Mouse (Mus musculus): ENCODE data around the gene Hsd11b2. TPM values are rescaled to one million over a fixed set of nuclear protein-coding genes. Genes with fewer than 3 reads are reported as not detected.

The Hsd11b2 gene
- polyA plus RNA-seq, 1 experiment from 2014 or later, result 0.15 TPM

GRCm38 (mm10) chr8:105488082-105488481 lies 30.5 kb upstream of the Hsd11b2 start:
- no peak for ATAC-seq (replicated peaks; ENCODE audit: insufficient number of reproducible peaks, insufficient read depth, low FRiP score, low read depth)
- Histone ChIP-seq H3K27me3 (no peaks in the 10 kb centered on the region), H3K36me3 (0 out of 2 replicates have a peak, but pooled peaks cover 2% of the 10 kb centered on the region), H3K4me2 (no peak overlapping the region), H3K4me3 (no peak overlapping the region), H3K9ac (no peak overlapping the region), H3K9me3 (replicated peaks) (no peaks in the 10 kb centered on the region), H3K4me1 (replicated peaks) (peaks cover 7% of the 10 kb centered on the region), H3K27ac (no peak overlapping the region)
- 64% methylated on average over 3 of the region's 3 CpGs for WGBS

- Histone ChIP-seq H3K36me3 (no peaks in the 10 kb centered on the region), H3K4me2 (no peak overlapping the region), H3K9ac (no peak overlapping the region), H3K4me1 (replicated peaks) (peaks cover 7% of the 10 kb centered on the region), H3K9me3 (replicated peaks) (no peaks in the 10 kb centered on the region), H3K27me3 (no peaks in the 10 kb centered on the region), H3K4me3 (no peak overlapping the region), H3K27ac (no peak overlapping the region)
- no peak for ATAC-seq (replicated peaks; ENCODE audit: insufficient number of reproducible peaks, insufficient read depth, low FRiP score, low read depth)
- WGBS, result 51% methylated on average over 1 of the region's 1 CpGs
Observed at GRCm38 (mm10) chr8:105489281-105489680, 29.3 kb upstream of the Hsd11b2 start.

DNA sequence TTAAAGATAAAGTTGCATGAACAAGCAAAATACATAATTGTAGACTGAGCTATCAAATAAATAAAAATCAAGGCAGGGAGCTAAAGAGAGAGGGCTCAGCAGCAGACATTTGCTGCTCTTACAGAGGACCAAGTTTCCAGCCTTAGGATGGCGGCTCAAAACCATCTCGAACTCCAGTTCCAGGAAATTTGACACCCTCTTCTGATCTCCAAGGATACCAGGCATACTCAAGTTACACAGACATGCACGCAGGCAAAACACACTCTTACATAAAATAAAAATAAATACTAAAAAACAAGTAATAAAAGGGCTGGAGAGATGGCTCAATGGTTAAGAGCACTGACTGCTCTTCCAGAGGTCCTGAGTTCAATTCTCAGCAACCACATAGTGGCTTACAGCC lies 25.1 kb upstream of the Hsd11b2 start:
- 38% methylated on average over 3 of the region's 3 CpGs for whole genome bisulfite sequencing
- Histone ChIP-seq H3K9me3 (replicated peaks) (no peaks in the 10 kb centered on the region), H3K9ac (no peak overlapping the region), H3K27me3 (no peaks in the 10 kb centered on the region), H3K4me2 (no peak overlapping the region), H3K36me3 (no peaks in the 10 kb centered on the region), H3K27ac (no peak overlapping the region), H3K4me1 (replicated peaks) (peaks cover 22% of the 10 kb centered on the region), H3K4me3 (no peak overlapping the region)
- ATAC-seq (replicated peaks; ENCODE audit: insufficient number of reproducible peaks, insufficient read depth, low FRiP score, low read depth), result no peak

GRCm38 (mm10) chr8:105494566-105494965 lies 24.0 kb upstream of the Hsd11b2 start:
- Histone ChIP-seq H3K9me3 (replicated peaks) (no peaks in the 10 kb centered on the region), H3K4me3 (no peak overlapping the region), H3K9ac (no peak overlapping the region), H3K27me3 (no peaks in the 10 kb centered on the region), H3K4me1 (replicated peaks) (peaks cover 22% of the 10 kb centered on the region), H3K36me3 (no peaks in the 10 kb centered on the region), H3K27ac (peak overlapping the region; percentile 63; the same call in 1 of the 2 replicates), H3K4me2 (no peak overlapping the region)
- no peak for ATAC-seq (replicated peaks; ENCODE audit: insufficient number of reproducible peaks, insufficient read depth, low FRiP score, low read depth)
- 78% methylated on average over 3 of the region's 3 CpGs for WGBS

- Histone ChIP-seq H3K9me3 (replicated peaks) (no peaks in the 10 kb centered on the region), H3K4me3 (peak overlapping the region; percentile 75), H3K9ac (peak overlapping the region; percentile 73; the same call in 1 of the 2 replicates), H3K4me1 (replicated peaks) (peaks cover 18% of the 10 kb centered on the region), H3K27ac (peak overlapping the region; percentile 63), H3K36me3 (no peaks in the 10 kb centered on the region), H3K4me2 (peak overlapping the region; percentile 79), H3K27me3 (no peaks in the 10 kb centered on the region)
- 49% methylated on average over 17 of the region's 17 CpGs for WGBS
- ATAC-seq (replicated peaks; ENCODE audit: insufficient number of reproducible peaks, insufficient read depth, low FRiP score, low read depth), result no peak
Observed at GRCm38 (mm10) chr8:105495350-105496302, 22.9 kb upstream of the Hsd11b2 start.

DNA sequence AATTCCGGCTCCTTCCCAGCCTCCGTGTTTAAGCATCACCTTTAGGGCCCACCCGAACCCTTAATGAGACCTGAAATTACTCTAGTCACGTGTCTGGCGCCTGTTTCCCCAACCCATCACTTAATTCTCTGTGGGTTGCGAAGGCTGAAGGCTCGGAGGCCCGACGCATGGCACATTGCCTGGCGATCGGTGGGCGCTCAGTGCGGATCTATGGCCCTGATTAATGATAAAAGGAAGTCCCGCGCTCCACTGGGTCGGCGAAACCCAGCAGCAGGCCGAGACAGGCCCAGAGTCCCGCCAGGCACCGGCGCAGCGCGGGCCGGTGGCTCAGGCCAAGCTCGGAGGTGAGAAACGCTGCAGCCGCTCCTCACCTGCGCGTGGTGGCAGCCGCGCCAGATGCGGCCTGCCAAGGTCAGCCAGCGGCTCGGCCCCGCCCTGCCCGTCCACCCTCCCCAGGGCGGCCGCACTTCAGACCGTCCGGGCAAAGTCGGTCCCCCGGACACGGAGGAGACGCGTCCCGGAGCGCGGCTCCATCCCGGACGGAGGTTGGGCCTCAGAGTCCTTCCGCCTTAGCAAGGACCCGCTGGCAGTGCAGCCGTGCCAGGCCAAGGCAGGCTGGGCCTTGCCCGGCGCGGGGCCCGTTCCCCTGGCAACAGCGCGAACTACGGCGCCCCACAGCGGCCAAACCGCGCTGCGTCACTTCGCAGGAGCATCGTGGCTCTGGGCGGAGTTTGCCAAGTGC lies 21.9 kb upstream of the Hsd11b2 start, which contains the start of gene Zdhhc1:
Zdhhc1 (minus strand) TSS at position 464 of the 742 bp plus-strand sequence.
- Histone ChIP-seq H3K36me3 (no peaks in the 10 kb centered on the region), H3K27me3 (no peaks in the 10 kb centered on the region), H3K4me2 (peak within 1 kb of the TSS; percentile 79), H3K9ac (peak within 1 kb of the TSS; percentile 73), H3K27ac (peak within 1 kb of the TSS; percentile 63), H3K4me1 (replicated peaks) (peaks cover 15% of the 10 kb centered on the region), H3K9me3 (replicated peaks) (no peaks in the 10 kb centered on the region), H3K4me3 (peak within 1 kb of the TSS; percentile 75)
- ATAC-seq (replicated peaks; ENCODE audit: insufficient number of reproducible peaks, insufficient read depth, low FRiP score, low read depth), result peak; percentile 85
- WGBS, result under 1% methylated on average over 62 of the region's 68 CpGs

GRCm38 (mm10) chr8:105499787-105500186 lies 18.8 kb upstream of the Hsd11b2 start:
- Histone ChIP-seq H3K27me3 (no peaks in the 10 kb centered on the region), H3K4me3 (peak overlapping the region; percentile 12), H3K4me2 (0 out of 2 replicates have a peak overlapping the region, but pooled peaks have one; percentile 7), H3K27ac (no peak overlapping the region), H3K4me1 (replicated peaks) (peaks cover 15% of the 10 kb centered on the region), H3K9me3 (replicated peaks) (no peaks in the 10 kb centered on the region), H3K36me3 (no peaks in the 10 kb centered on the region), H3K9ac (no peak overlapping the region)
- WGBS, result 59% methylated on average over 12 of the region's 12 CpGs
- no peak for ATAC-seq (replicated peaks; ENCODE audit: insufficient number of reproducible peaks, insufficient read depth, low FRiP score, low read depth)

DNA sequence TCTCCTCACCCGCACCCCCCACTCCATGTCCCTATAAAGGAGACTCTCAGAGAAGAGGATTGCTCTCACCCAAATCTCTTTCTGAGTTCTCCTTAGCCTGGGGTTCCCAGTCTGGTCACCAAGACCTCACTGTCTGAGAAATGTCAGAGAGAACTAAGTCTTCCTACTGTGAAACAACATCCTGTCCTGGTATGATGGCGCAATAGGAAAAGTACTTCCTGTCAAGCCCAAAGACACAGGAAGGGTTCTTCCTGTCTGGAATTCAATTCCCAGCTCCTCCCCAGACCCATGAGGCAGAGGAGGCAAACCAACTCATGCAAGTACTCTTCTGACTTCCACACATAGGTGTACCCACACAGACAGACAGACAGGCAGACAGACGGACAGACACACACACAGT lies 13.9 kb upstream of the Hsd11b2 start:
- H3K9ac ChIP-seq, result no peak overlapping the region
- peak; percentile 27; the same call in 1 of the 2 replicates for ATAC-seq (replicated peaks; ENCODE audit: insufficient number of reproducible peaks, insufficient read depth, low FRiP score, low read depth)
- H3K27ac ChIP-seq, result peak overlapping the region; percentile 63
- no peaks in the 10 kb centered on the region for H3K36me3 ChIP-seq
- peaks cover 4% of the 10 kb centered on the region for H3K4me1 ChIP-seq (replicated peaks)
- H3K9me3 ChIP-seq (replicated peaks), result no peaks in the 10 kb centered on the region
- no peak overlapping the region for H3K4me2 ChIP-seq
- no peak overlapping the region for H3K4me3 ChIP-seq
- H3K27me3 ChIP-seq, result no peaks in the 10 kb centered on the region
- WGBS, result 69% methylated on average over 3 of the region's 3 CpGs

GRCm38 (mm10) chr8:105506977-105507376 lies 11.6 kb upstream of the Hsd11b2 start:
- no peaks in the 10 kb centered on the region for H3K36me3 ChIP-seq
- H3K4me3 ChIP-seq, result no peak overlapping the region
- H3K27ac ChIP-seq, result no peak overlapping the region
- no peak overlapping the region for H3K9ac ChIP-seq
- 58% methylated on average over 6 of the region's 6 CpGs for WGBS
- no peak for ATAC-seq (replicated peaks; ENCODE audit: insufficient number of reproducible peaks, insufficient read depth, low FRiP score, low read depth)
- no peak overlapping the region for H3K4me2 ChIP-seq
- no peaks in the 10 kb centered on the region for H3K9me3 ChIP-seq (replicated peaks)
- no peaks in the 10 kb centered on the region for H3K27me3 ChIP-seq
- peaks cover 4% of the 10 kb centered on the region for H3K4me1 ChIP-seq (replicated peaks)

- 42% methylated on average over 2 of the region's 2 CpGs for WGBS
- Histone ChIP-seq H3K9me3 (replicated peaks) (no peaks in the 10 kb centered on the region), H3K27ac (no peak overlapping the region), H3K9ac (no peak overlapping the region), H3K27me3 (no peaks in the 10 kb centered on the region), H3K4me2 (no peak overlapping the region), H3K36me3 (no peaks in the 10 kb centered on the region), H3K4me1 (replicated peaks) (peaks cover 4% of the 10 kb centered on the region), H3K4me3 (no peak overlapping the region)
- no peak for ATAC-seq (replicated peaks; ENCODE audit: insufficient number of reproducible peaks, insufficient read depth, low FRiP score, low read depth)
Observed at GRCm38 (mm10) chr8:105508758-105509157, 9.8 kb upstream of the Hsd11b2 start.

DNA sequence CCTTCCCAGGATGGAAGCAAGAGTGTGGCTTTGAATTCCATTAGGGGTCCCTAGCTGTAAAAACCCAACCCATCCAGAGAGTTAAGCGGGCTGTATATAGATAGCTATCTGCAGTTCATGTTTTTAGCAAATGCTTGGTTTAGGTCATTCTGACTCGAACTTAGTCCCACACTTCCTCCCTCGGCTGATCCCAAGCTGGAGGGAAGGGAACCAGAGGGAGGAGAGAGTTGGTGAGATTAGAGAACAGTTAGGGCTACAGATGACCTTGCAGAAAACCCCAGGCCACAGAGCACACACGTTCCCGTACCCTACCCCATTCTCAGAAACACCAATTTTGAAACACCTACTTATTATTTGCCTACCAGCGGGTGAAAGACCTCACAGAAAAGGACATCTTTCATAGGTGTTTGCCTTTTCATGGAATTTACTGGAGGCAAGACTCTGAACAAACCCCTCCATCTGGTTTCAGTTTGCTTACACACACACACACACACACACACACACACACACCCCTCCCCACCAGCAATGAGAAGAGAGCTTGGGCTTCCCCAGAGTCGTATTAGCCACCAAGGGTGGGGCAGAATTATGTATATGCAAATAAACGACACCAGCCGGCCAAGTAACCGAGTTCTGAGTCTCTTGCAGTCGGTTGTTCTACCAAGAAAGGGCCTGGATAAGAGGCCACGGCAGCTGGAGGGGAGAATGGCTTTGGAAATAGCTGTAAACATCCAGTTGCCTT lies 8.4 kb upstream of the Hsd11b2 start:
- 45% methylated on average over 12 of the region's 12 CpGs for WGBS
- H3K4me3 ChIP-seq, result no peak overlapping the region
- 0 out of 2 replicates have a peak, but pooled peaks cover 4% of the 10 kb centered on the region for H3K27me3 ChIP-seq
- no peak overlapping the region for H3K27ac ChIP-seq
- no peaks in the 10 kb centered on the region for H3K9me3 ChIP-seq (replicated peaks)
- H3K4me2 ChIP-seq, result no peak overlapping the region
- peaks cover 4% of the 10 kb centered on the region for H3K4me1 ChIP-seq (replicated peaks)
- H3K36me3 ChIP-seq, result no peaks in the 10 kb centered on the region
- no peak for ATAC-seq (replicated peaks; ENCODE audit: insufficient number of reproducible peaks, insufficient read depth, low FRiP score, low read depth)
- no peak overlapping the region for H3K9ac ChIP-seq

Data from heart, embryonic 15.5 days (tissue).